Mouse (Mus musculus) spleen, embryonic (tissue): ENCODE measurements around the gene Gpr37l1.

Source experiments
- CTCF ChIA-PET: fragments of 350-600 bp; sonication (Branson Sonifier 250); formaldehyde crosslinking; loops from one replicate; lab custom pipeline; 2022; lab: Charles Lee

Gene Gpr37l1

DNA sequence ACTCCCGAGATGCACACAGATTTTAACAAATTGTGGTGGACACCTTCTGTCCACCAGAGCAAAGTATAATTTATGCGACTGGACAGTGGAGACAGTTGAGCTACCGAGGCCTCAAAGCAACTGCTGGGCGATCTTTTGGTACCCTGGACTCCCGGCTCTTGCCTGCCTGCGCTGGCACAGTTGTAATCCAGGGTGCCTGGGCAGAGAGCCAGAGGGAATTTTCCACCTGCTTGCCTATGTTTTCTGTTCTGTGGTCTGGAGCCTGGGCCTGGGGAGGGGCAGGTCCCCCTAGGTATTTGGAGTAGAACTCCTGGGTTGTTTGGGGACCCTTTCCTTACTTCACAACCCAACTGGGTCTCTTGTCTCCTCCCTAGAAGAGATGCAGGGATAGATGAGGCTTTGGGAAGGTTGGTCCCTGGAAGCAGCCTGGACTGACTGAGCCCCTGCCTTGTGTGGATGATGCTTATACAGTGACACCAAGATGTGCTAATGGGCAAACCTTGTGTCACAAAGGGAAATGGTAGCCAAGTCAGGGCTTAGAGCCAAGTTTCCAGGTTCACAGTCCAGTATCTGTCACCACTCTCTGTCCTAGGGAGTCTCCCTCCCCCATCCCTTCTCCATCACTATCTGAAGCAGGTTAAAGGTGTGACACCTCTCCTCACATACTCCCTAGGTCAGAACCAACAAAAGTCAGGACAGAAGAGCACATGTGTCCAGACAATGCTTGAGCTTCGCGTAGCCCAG lies 14.6 kb upstream of the Gpr37l1 start:
- CTCF ChIA-PET: no interaction called here

DNA sequence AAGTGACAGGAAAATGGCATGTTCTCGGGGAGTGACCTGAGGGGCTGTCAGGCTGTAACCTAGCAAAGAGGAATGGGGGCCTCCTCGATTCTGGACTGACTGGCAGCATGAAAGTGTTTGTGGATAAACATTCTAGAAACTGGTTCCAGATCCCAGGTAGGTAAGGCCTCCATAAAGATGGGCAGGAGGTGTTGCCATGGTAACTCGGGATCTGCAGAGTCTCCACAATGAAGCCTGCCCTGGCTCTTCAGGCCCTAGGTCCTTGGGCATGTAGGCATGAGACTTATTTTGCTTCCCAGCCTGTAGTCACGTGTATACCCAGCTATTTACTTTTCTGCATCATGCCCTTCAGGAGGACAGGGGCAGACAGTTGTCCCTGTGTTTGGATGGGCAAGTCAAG lies 13.8 kb upstream of the Gpr37l1 start:
- CTCF ChIA-PET: no interaction called here

DNA sequence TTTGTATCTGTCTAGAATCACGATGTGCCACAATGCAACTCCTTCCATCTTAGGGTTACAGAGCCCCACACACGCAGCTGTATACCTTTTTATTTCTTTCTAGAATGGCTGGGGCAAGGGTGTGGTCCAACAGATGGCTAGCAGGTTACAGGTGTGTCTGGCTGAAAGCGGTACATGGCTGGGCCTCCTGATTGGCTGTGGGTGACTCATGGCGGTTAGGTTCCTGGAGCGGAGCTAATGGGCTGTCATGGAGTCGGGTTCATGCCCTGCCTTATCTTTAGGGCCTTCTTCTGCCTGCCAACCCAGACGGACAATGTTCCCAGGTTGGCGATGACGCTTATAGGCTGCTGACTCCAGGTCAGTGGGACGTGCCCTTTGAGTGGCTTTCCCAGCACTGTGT lies 13.3 kb upstream of the Gpr37l1 start:
- CTCF ChIA-PET: no interaction called here

DNA sequence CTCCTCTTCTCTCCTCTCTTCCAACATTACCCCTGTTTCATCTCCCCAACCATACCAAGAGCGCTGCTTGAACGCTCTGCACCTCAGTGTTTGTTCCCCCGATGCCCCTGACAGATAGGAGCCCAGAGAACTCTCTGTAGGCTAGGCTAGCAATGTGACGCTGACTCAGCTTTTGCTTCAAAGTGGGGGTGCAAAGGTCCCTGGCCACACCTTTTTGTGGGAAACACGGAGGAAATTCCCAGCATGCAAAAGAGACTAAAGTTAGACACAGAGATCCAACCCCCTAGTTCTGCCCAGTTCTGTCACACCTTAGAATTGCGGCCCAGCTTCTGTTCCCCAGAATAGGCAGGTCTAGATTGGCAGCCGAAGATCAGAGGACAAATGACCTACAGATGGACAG lies 11.4 kb upstream of the Gpr37l1 start:
- CTCF ChIA-PET: no interaction called here

GRCm38 (mm10) chr1:135177724-135178123 lies 10.2 kb upstream of the Gpr37l1 start:
- CTCF ChIA-PET: no interaction called here

- CTCF ChIA-PET: no interaction called here
These were observed 7.7 kb upstream of the Gpr37l1 start for GRCm38 (mm10) chr1:135175176-135175575.

DNA sequence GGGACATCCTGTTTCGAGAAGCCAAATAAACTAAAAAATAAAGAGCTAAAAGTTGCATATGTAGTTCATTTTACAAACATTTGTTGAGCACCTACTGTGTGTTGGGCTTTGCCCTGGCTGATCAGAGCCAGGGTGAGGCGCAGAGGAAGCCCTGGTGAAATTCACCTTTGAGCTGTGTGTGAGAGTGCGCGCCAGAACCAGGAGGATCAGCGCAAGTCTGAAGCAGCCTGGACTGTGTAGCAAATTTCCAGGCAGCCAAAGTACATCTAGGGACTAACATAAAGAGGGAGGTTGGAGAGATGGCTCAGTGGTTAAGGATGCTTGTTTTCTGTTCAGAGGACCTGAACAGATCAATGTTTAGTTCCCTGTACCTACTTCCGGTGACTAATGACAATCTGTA lies 5.8 kb upstream of the Gpr37l1 start:
- CTCF ChIA-PET: interaction anchor here (1.1 kb wide), 1 partner anchor 30 kb away, joined by 4 read pairs; no protein-coding TSS in a partner anchor

- CTCF ChIA-PET: interaction anchor here (0.7 kb wide), 1 partner anchor 760 kb away, joined by 4 read pairs; no protein-coding TSS in a partner anchor
These were observed 4.5 kb upstream of the Gpr37l1 start for GRCm38 (mm10) chr1:135171984-135172383.

DNA sequence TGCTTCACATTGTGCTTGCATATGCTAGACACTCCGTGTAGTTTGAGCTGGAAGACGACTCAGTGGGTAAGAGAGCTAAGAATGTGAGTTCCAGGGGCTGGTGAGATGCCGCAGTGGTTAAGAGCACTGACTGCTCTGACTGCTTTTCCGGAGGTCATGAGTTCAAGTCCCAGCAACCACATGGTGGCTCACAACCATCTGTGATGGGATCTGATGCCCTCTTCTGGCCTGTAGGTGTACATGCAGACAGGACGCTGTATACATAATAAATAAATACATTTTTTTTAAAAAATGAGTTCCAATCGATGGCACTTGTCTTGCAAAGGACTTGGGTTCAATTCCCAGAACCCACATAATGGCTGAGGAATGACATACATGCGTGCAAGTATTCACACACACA lies 3.7 kb upstream of the Gpr37l1 start:
- CTCF ChIA-PET: interaction anchor here (0.7 kb wide), 1 partner anchor 759 kb away, joined by 4 read pairs; no protein-coding TSS in a partner anchor

DNA sequence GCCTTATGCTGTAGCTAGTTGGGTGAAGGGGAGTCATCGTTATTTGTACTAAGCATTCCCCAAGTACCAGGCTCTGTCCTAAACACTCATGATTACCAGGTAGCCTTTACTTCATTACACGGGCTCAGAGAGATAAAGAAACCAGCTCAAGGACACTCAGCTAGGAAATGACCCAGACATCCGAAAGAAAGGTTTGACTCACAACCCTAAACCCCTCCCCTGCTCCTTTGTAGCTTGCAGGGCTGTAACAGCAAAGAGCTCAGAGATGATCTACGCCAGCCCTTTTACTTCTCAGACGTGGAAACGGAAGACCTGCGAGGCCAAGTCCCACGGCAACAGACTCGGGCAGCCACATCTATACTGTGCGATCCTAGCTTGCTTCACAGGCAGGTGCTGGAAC lies 2.8 kb upstream of the Gpr37l1 start:
- CTCF ChIA-PET: interaction anchor here (1.3 kb wide), 1 partner anchor 16 kb away, joined by 6 read pairs; no protein-coding TSS in a partner anchor

- CTCF ChIA-PET: interaction anchor here (1.3 kb wide), 1 partner anchor 16 kb away, joined by 6 read pairs; no protein-coding TSS in a partner anchor
These were observed 2.2 kb upstream of the Gpr37l1 start for GRCm38 (mm10) chr1:135169556-135170224.

DNA sequence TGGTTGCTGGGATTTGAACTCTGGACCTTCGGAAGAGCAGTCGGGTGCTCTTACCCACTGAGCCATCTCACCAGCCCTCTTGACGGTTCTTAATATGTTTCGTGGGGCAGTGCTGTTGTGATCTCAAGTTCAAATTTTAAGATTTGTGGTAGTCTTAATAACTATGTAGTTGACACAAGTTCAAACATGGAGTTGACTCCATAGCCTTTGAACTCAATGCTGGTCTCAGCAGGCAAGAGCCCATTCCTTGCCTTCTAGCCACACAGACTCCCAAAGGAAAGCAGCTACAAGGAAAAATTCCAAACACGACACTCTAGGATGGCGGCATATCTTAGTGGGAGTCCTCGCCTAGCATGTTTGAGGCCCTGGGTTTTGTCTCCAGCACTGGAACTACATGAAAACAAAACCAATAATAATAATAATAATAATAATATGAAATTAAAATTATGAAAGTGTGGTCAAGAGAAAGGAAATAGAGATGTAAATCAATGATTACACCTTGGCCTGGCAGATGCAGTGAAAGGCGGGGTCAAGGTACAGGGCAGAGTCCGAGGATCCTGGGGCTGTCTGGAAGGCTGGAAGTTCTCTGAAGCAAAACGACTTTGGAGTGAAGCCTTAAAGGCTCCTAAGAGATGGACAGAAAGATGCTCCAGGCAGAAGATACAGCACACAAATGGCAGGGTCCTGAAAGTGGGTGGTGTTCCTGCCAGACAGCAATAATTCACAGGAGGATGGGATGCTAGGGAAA lies 1.1 kb upstream of the Gpr37l1 start:
- CTCF ChIA-PET: no interaction called here

DNA sequence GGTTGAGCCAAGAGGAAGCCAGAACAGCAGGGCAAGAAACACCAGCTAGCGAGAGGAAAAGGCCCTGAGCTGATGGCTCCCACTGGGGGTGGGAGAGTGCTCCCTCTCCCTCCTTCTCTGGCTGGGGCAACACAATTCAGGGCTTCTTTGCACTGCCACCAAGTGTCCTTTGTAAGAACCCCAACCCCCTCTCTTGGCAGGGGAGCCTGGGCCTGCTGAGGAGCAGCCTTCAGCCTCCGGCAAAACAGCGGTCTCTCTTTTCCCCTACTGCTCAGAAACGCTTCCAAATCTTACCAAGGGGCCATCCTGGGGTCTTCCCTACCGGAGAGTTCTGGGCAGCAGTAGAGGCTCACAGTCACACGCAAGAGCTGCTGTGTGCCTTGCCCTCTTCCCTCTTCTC lies 4.8 kb downstream of the Gpr37l1 start:
- CTCF ChIA-PET: no interaction called here

- CTCF ChIA-PET: no interaction called here
These were observed 7.0 kb downstream of the Gpr37l1 start for GRCm38 (mm10) chr1:135160411-135161050.

DNA sequence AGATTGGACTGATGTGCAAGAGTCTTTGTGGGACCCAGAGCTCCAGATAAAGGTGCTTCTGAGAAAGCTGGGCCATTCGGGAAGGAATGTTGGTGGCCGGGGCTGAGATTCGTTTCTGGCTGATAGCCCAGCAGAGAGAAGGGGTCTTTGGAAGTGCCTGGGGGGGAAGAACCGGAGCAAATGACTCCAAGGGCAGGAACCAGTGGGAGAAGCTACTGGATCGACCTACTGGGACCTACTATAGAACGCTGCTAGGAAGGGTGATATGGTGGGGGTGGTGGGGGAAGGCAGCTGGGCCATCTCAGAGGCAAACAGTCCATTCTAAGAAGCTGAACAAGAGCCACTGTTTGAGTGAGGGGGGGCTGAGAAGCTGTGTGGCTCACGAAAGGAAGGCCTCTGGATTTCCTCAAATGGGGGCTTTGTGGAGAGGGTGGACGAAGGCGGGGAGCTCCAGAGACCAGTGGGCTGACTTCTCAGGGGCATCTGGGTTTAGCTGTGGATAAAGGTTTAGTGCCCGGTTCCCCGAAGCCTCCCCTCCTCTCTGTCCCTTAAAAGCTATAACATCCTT lies 7.8 kb downstream of the Gpr37l1 start:
- CTCF ChIA-PET: no interaction called here

DNA sequence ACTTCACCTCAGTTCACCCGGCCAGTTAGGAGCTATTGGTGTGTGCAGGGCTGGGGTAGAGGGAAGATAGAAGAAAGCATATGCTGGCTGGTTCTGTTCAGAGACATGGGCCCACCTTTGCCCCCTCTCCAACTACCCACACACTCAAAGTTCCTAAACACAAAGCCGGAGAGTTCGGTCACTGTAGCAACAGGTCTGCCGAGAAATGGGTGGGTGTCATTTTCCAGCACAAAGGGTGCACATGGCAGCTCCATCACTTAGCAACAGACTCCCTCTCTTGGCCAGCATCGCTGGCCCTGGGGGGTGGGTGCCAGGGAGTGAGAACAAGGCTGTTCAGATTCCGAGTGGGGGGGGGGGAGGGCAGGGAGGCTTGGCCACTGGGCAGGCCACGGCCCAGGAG lies 8.4 kb downstream of the Gpr37l1 start:
- CTCF ChIA-PET: no interaction called here

GRCm38 (mm10) chr1:135158633-135159032 lies 8.8 kb downstream of the Gpr37l1 start:
- CTCF ChIA-PET: no interaction called here

- CTCF ChIA-PET: no interaction called here
These were observed 11.2 kb downstream of the Gpr37l1 start for GRCm38 (mm10) chr1:135156300-135156699.

- CTCF ChIA-PET: interaction anchor here (0.9 to 1.0 kb wide), 2 partner anchors 16 to 28 kb away, joined by 6 to 7 read pairs; no protein-coding TSS in a partner anchor
These were observed 13.0 kb downstream of the Gpr37l1 start for GRCm38 (mm10) chr1:135154411-135154959.

GRCm38 (mm10) chr1:135154011-135154410 lies 13.5 kb downstream of the Gpr37l1 start:
- CTCF ChIA-PET: interaction anchor here (0.9 to 1.0 kb wide), 2 partner anchors 16 to 27 kb away, joined by 6 to 7 read pairs; no protein-coding TSS in a partner anchor

DNA sequence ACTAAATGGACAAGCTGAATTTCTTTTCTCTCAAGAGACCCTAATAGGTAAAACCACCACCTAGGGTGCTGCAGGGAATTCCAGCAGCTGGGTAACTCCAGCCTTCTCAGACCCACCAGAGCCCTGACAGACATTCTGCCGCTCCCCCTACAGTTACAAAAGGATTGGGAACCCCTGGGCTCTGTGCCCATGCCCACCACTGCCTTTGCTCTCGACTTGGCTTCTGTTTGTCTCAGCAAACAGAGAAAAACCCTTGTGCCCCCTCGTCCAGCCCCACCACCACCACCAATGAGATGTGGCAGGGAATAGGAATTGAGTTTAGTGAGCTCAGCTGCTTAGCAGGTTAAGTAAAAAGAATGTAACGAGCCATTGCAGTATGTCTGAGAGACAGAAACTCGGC lies 18.5 kb downstream of the Gpr37l1 start:
- CTCF ChIA-PET: interaction anchor here (0.7 kb wide), 1 partner anchor 1528 kb away, joined by 12 read pairs; no protein-coding TSS in a partner anchor
